Comparison of ENCODE assay signal across 23 mouse cellular contexts in genomic region chr1:148707657-148708056, GRCm38 (mm10).
A peak's percentile ranks its signal among the peaks of the same experiment; 100 is the strongest.
DNase-seq lines count a peak whose midpoint lies in the region; ATAC-seq and TF ChIP-seq lines count a peak whose summit lies in the region.
"Had no signal": no experiment of that assay in that cellular context is flagged by ENCODE, and none has a peak within 500 bp of the region (broad histone marks: within the 10 kb centered on the region; RNA-seq: fewer than 3 reads in every experiment).

No protein-coding gene starts in this region.

- H3K9me3 ChIP-seq in heart, embryonic 12.5 days (replicated peaks) = no peaks in the 10 kb centered on the region
- no peaks in the 10 kb centered on the region for H3K9me3 ChIP-seq in midbrain, embryonic 15.5 days
- H3K9me3 ChIP-seq: forebrain, embryonic 12.5 days; heart, embryonic 15.5 days; hindbrain, embryonic 15.5 days had no signal

- H3K4me3 ChIP-seq in heart, embryonic 12.5 days = no peak overlapping the region
- no peak overlapping the region for H3K4me3 ChIP-seq in midbrain, embryonic 15.5 days
- H3K4me3 ChIP-seq: forebrain, embryonic 12.5 days; gastrocnemius, adult 2 months; heart, embryonic 15.5 days; hindbrain, embryonic 15.5 days had no signal

- H3K4me2 ChIP-seq in heart, embryonic 12.5 days = no peak overlapping the region
- H3K4me2 ChIP-seq in midbrain, embryonic 15.5 days = no peak overlapping the region
- H3K4me2 ChIP-seq: forebrain, embryonic 12.5 days; heart, embryonic 15.5 days; hindbrain, embryonic 15.5 days had no signal

- no peak for TF ChIP-seq POLR2A in brain, embryonic 14.5 days (IDR thresholded peaks at IDR 0.05; ENCODE audit: borderline replicate concordance, extremely low read depth, insufficient read depth, insufficient read length, poor library complexity, severe bottlenecking)

- DNase-seq in heart, adult 18-20 months = peak; percentile 22 to 23
- peak; percentile 6 for DNase-seq in left cerebral cortex, adult 11 months (ENCODE audit: low spot score)
- no peak for DNase-seq in left cerebral cortex, postnatal 4 days
- DNase-seq in brain, embryonic 14.5 days (ENCODE audit: low read depth) = peak; percentile 13
- peak; percentile 12 for DNase-seq in skeletal muscle tissue, adult 2 months (ENCODE audit: low read depth, low spot score)
- DNase-seq in cerebellum, adult 11 months = no peak
- DNase-seq: adrenal gland, adult 2 months; adrenal gland, postnatal 36 days; cerebellum, adult 18-20 months; cerebellum, adult 9-11 months; cerebellum, postnatal 36 days; gastrocnemius, adult 2 months; gastrocnemius, postnatal 36 days; heart, adult 11 months; kidney, adult 8-10 months had no signal

- no peak for TF ChIP-seq CTCF in brain, embryonic 14.5 days (IDR thresholded peaks at IDR 0.05; ENCODE audit: borderline replicate concordance, extremely low read depth, insufficient read depth, insufficient read length)

- intact Hi-C loops in left cerebral cortex, postnatal 4 days (cut with DNase I) = no loop called here

- no peaks in the 10 kb centered on the region for H3K36me3 ChIP-seq in heart, embryonic 12.5 days
- no peaks in the 10 kb centered on the region for H3K36me3 ChIP-seq in midbrain, embryonic 15.5 days (replicated peaks)
- H3K36me3 ChIP-seq: forebrain, embryonic 12.5 days; heart, embryonic 15.5 days; hindbrain, embryonic 15.5 days had no signal

- H3K4me1 ChIP-seq in heart, embryonic 12.5 days (replicated peaks) = no peaks in the 10 kb centered on the region
- H3K4me1 ChIP-seq in midbrain, embryonic 15.5 days = no peaks in the 10 kb centered on the region
- H3K4me1 ChIP-seq: forebrain, embryonic 12.5 days; heart, embryonic 15.5 days; hindbrain, embryonic 15.5 days had no signal

- H3K27ac ChIP-seq in heart, embryonic 12.5 days (ENCODE audit: poor library complexity, severe bottlenecking) = no peak overlapping the region
- no peak overlapping the region for H3K27ac ChIP-seq in midbrain, embryonic 15.5 days
- H3K27ac ChIP-seq: forebrain, embryonic 12.5 days; gastrocnemius, adult 2 months; heart, embryonic 15.5 days; hindbrain, embryonic 15.5 days had no signal

- no peak for ATAC-seq in heart, embryonic 12.5 days (ENCODE audit: insufficient number of reproducible peaks, low FRiP score)
- ATAC-seq in midbrain, embryonic 15.5 days (replicated peaks) = no peak
- ATAC-seq: forebrain, embryonic 16.5 days; intestine, postnatal 0 days had no signal

- H3K9ac ChIP-seq in heart, embryonic 12.5 days = no peak overlapping the region
- H3K9ac ChIP-seq in midbrain, embryonic 15.5 days = no peak overlapping the region
- H3K9ac ChIP-seq: forebrain, embryonic 12.5 days; heart, embryonic 15.5 days; hindbrain, embryonic 15.5 days had no signal

- H3K27me3 ChIP-seq in heart, embryonic 12.5 days (replicated peaks) = no peaks in the 10 kb centered on the region
- H3K27me3 ChIP-seq in midbrain, embryonic 15.5 days (replicated peaks) = no peaks in the 10 kb centered on the region
- H3K27me3 ChIP-seq: CH12.LX; forebrain, embryonic 12.5 days; heart, embryonic 15.5 days; hindbrain, embryonic 15.5 days had no signal

Comparison
In these comparisons a context has a peak if more than half of its experiments do, and no peak if none do; other contexts are left out.
1. DNase-seq: peak in heart, adult 18-20 months (2 of 2), left cerebral cortex, adult 11 months (single experiment), brain, embryonic 14.5 days (single experiment) and skeletal muscle tissue, adult 2 months (single experiment); none in left cerebral cortex, postnatal 4 days (single experiment) and cerebellum, adult 11 months (single experiment).